Mouse (Mus musculus) heart, postnatal 0 days (tissue): Measurements from ENCODE around the gene 1810010D01Rik. TPM values are rescaled to one million over a fixed set of nuclear protein-coding genes. Genes with fewer than 3 reads are reported as not detected.

ENCODE experiments used
- ATAC-seq: fragments of 200-750 bp; cut with Nextera tagmentation; 2 replicates; pipeline ENCODE4 v1.8.0; 2017; ENCODE audit warnings: low read depth, moderate number of reproducible peaks, moderate library complexity; ENCODE audit not compliant: insufficient read depth
- DNase-seq: peaks from one replicate; pipeline ENCODE4 v3.0.0-alpha.2; 2016; ENCODE audit warnings: low spot score
- H3K27ac ChIP-seq: fragments of 300-500 bp; sonication (generic); 2 replicates; pipeline ENCODE4 v1.5.1; 2014; ENCODE audit warnings: low read depth, mild to moderate bottlenecking
- H3K27me3 ChIP-seq: fragments of 300-500 bp; sonication (generic); 2 replicates; pipeline ENCODE4 v1.6.1; 2014; ENCODE audit warnings: low read length, mixed read lengths; ENCODE audit not compliant: control insufficient read depth, insufficient read depth
- H3K36me3 ChIP-seq: fragments of 300-500 bp; sonication (generic); replicated peaks from 2 replicates; pipeline ENCODE4 v1.6.1; 2014; ENCODE audit warnings: low read length, mixed read lengths; ENCODE audit not compliant: control insufficient read depth, insufficient read depth
- H3K4me1 ChIP-seq: fragments of 300-500 bp; sonication (generic); 2 replicates; pipeline ENCODE4 v1.6.1; 2014; ENCODE audit warnings: antibody characterized with exemption; ENCODE audit not compliant: control insufficient read depth, insufficient read depth
- H3K4me2 ChIP-seq: fragments of 300-500 bp; sonication (generic); 2 replicates; pipeline ENCODE4 v1.6.1; 2014; ENCODE audit warnings: low read depth, mild to moderate bottlenecking, low read length, moderate library complexity
- H3K4me3 ChIP-seq: fragments of 300-500 bp; sonication (generic); 2 replicates; pipeline ENCODE4 v1.5.1; 2014; ENCODE audit warnings: low read depth, low read length
- H3K9ac ChIP-seq: fragments of 300-500 bp; sonication (generic); replicated peaks from 2 replicates; pipeline ENCODE4 v1.6.1; 2014; ENCODE audit warnings: low read depth, low read length, mixed read lengths
- H3K9me3 ChIP-seq: fragments of 300-500 bp; sonication (generic); replicated peaks from 2 replicates; pipeline ENCODE4 v1.6.1; 2016; ENCODE audit warnings: low read length; ENCODE audit not compliant: control insufficient read depth
- CTCF ChIP-seq: IDR thresholded peaks from 2 replicates; pipeline ENCODE4 v1.5.1; 2016; ENCODE audit warnings: antibody characterized with exemption, control low read depth, low read depth
- EP300 ChIP-seq: IDR thresholded peaks from 2 replicates; pipeline ENCODE4 v1.6.1; 2016; ENCODE audit warnings: antibody characterized with exemption, low read depth
- WGBS: fragments of 180-500 bp; shearing (Covaris S2); extraction: QIAGEN DNeasy Blood & Tissue Kit; methylation state at CpG from one replicate; pipeline ENCODE4 v1.1.7; 2014; 5-methylcytosine and 5-hydroxymethylcytosine counted together
- polyA plus RNA-seq: library from polyadenylated mRNA; unstranded; fragments of >200 nt; fragmentation: Nextera tagmentation; extraction: Ambion mirVana; gene quantifications from 2 replicates; pipeline ENCODE4 v1.2.1, GENCODE M21; 2015
- total RNA-seq: library from RNA; depleted of rRNA; stranded (reverse); fragments of >200 nt; gene quantifications from 2 replicates; pipeline ENCODE4 v1.2.3, GENCODE M21; 2014; ENCODE audit warnings: low replicate concordance; rRNA removed

The 1810010D01Rik gene
- total and polyA plus RNA-seq, 2 experiments from 2014 or later: 7.1 TPM; not detected in 1

DNA sequence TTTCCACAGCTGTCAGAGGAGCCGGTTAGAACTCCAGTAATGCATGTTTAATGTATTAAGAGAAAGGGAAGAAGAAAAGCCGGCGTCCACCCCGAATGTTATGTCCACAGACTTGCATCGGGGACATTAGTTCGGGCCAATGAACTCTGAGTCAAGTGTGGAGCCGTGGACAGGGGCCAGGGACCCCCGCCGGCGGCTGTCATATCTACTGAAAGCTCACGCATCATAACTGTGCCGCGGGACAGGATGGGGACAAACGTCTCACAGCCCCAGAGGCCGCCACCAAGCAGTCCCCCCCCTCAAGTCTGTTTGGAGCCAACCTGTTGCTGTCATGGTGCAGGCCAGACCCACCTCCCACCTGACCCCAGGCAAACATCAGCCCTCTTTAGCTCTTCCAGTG lies 34.4 kb downstream of the 1810010D01Rik start:
- TF ChIP-seq EP300 (no peak), CTCF (no peak)
- Histone ChIP-seq H3K9ac (no peak overlapping the region), H3K36me3 (no peaks in the 10 kb centered on the region), H3K4me2 (no peak overlapping the region), H3K4me3 (no peak overlapping the region), H3K27ac (no peak overlapping the region), H3K27me3 (no peaks in the 10 kb centered on the region), H3K4me1 (no peaks in the 10 kb centered on the region), H3K9me3 (no peaks in the 10 kb centered on the region)
- WGBS: 69% methylated on average over 15 of the region's 15 CpGs
- DNase-seq: no peak
- no peak for ATAC-seq

DNA sequence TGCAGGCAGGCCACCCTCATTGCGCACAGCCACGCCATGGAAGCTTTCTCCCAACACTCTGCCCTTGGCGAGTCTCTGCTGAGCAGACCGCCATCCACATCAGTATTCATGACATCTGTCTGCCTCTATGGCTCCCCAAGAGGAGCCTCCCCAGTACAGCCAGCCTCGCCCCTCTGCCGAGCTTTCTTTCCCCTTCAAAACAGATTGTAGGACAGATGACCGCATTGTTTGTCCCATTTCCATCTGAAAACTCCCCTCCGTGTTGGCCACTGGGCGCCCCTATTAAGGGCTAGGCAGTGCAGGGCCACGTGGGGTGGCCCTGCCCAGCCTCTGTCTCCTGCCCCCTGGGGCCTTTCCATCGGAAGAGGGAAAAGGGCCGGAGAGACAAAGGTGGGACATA lies 34.8 kb downstream of the 1810010D01Rik start:
- no peaks in the 10 kb centered on the region for H3K36me3 ChIP-seq
- H3K27ac ChIP-seq: no peak overlapping the region
- TF ChIP-seq CTCF (no peak), EP300 (no peak)
- no peaks in the 10 kb centered on the region for H3K4me1 ChIP-seq
- H3K4me3 ChIP-seq: no peak overlapping the region
- ATAC-seq: peak; percentile 33; the same call in 1 of the 2 replicates
- no peak overlapping the region for H3K4me2 ChIP-seq
- no peak overlapping the region for H3K9ac ChIP-seq
- no peaks in the 10 kb centered on the region for H3K27me3 ChIP-seq
- DNase-seq: no peak
- WGBS: 29% methylated on average over 12 of the region's 12 CpGs
- no peaks in the 10 kb centered on the region for H3K9me3 ChIP-seq

DNA sequence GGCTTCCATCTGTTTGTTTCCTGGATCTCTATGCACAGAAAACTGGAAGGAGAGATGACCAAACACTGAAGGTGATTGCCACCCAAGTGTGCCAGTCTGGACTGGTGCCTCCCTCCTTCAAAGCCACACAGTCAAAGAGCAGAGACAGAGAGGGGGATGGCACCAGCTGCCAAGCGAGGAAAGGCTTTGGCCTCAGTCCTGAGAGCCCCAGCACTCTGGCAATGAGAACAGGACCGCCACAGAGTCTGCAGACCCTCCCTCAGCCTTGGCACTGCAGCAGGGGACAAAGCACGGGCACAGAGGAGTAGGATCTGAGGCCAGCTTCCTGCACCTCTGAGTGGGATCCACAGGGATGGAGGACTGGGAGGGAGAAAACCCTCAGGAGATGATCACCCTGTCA lies 38.2 kb downstream of the 1810010D01Rik start:
- no peak overlapping the region for H3K27ac ChIP-seq
- no peak overlapping the region for H3K4me3 ChIP-seq
- no peak for TF ChIP-seq EP300
- TF ChIP-seq CTCF: no peak
- no peak for DNase-seq
- H3K9ac ChIP-seq: no peak overlapping the region
- H3K4me2 ChIP-seq: no peak overlapping the region
- H3K27me3 ChIP-seq: no peaks in the 10 kb centered on the region
- no peaks in the 10 kb centered on the region for H3K4me1 ChIP-seq
- no peaks in the 10 kb centered on the region for H3K36me3 ChIP-seq
- ATAC-seq: no peak
- H3K9me3 ChIP-seq: no peaks in the 10 kb centered on the region
- WGBS: 70% methylated on average over 3 of the region's 3 CpGs

DNA sequence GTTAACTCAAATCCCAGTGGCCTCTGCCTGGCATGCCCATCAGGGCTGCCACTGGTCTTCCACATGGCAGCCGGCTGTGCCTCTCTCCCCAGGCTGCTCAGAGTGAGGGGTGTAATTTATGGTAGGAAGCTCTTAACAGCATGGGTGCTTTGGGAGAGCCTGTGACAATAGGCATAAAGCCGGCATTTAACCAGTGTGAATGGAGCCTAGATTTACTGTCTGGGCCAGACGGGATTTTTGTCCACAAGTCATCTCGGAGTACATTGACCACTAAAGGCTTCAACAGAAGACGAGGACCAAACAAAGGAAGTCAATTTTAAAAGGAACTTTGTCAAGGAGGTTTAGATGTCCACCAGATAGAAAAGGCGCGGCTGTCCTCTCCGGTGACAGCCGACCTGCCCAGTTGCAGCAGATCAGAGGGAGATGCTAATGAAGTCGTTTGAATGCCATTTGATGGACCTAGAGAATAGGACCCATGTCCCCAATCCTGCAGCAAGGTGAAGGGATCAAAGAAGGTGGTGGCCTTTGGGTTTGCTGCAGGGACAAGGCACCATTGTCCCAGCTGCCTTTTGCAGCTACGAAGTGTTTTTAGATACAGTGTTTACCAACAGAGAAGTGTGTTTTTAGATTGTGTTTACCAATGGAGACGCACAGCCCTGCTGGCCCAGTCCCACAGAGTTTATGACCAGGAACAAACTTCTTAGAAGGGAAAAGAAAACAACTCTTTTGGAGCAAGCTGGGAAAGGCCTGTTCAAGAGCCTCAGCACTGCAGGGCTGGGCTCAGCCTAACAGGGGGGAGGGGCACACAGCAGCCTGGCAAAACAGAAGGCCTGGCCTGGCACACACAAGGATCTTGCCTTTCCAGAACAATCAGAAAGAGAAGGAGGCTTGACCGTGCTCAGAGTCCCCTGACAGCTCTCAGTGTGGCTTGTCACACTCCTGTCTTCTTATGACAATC lies 48.4 kb downstream of the 1810010D01Rik start:
- H3K9me3 ChIP-seq: no peaks in the 10 kb centered on the region
- ATAC-seq (peak; percentile 75), DNase-seq (peak; percentile 41)
- H3K27ac ChIP-seq: 0 out of 2 replicates have a peak overlapping the region, but pooled peaks have one; percentile 2
- no peak overlapping the region for H3K9ac ChIP-seq
- WGBS: 70% methylated on average over 13 of the region's 13 CpGs
- TF ChIP-seq CTCF: no peak
- no peak for TF ChIP-seq EP300
- H3K4me3 ChIP-seq: no peak overlapping the region
- H3K27me3 ChIP-seq: no peaks in the 10 kb centered on the region
- no peak overlapping the region for H3K4me2 ChIP-seq
- peaks cover 6% of the 10 kb centered on the region for H3K4me1 ChIP-seq
- H3K36me3 ChIP-seq: no peaks in the 10 kb centered on the region

Other genes with a start within 250 kb of the 1810010D01Rik start
- gene Tpcn2, start 75.9 kb upstream of the 1810010D01Rik start, total RNA-seq: 5.5 and 6.1 TPM in 2 replicates
- 2.7 TPM in 2 replicates for gene Tpcn2, start 75.9 kb upstream of the 1810010D01Rik start, polyA plus RNA-seq
- gene Mrgprf, start 92.7 kb upstream of the 1810010D01Rik start, total RNA-seq: 1.0 and 4.2 TPM in 2 replicates
- gene Mrgprf, start 92.7 kb upstream of the 1810010D01Rik start, polyA plus RNA-seq: 1.4 and 1.8 TPM in 2 replicates
- gene Mrgprd, start 106.7 kb upstream of the 1810010D01Rik start, total RNA-seq: not detected in 2 replicates
- not detected in 2 replicates for gene Mrgprd, start 106.7 kb upstream of the 1810010D01Rik start, polyA plus RNA-seq